Mouse (Mus musculus) layer of hippocampus, adult 6 months (tissue): ENCODE results near the gene Gsdma. TPM values are rescaled to one million over a fixed set of nuclear protein-coding genes. Genes with fewer than 3 reads are reported as not detected.

Source experiments
- long read RNA-seq, 2 experiments: library from polyadenylated mRNA; unstranded; transcript quantifications; one replicate each; pipeline ENCODE4 v2.0.0; 2019 to 2020
- polyA plus RNA-seq: library from polyadenylated mRNA; unstranded; fragments of <200 nt; fragmentation: Nextera tagmentation; gene quantifications from 2 replicates; pipeline ENCODE4 v1.2.3, GENCODE M21; 2021

The Gsdma gene
- not detected in 2 replicates for polyA plus RNA-seq
- long read RNA-seq, experiment 1, partial matches to known transcripts: 1 of 1 reads
- long read RNA-seq, experiment 1, other reads (novel, unspliced or antisense): 0 of 1 reads
- long read RNA-seq, experiment 2: 0 reads

DNA sequence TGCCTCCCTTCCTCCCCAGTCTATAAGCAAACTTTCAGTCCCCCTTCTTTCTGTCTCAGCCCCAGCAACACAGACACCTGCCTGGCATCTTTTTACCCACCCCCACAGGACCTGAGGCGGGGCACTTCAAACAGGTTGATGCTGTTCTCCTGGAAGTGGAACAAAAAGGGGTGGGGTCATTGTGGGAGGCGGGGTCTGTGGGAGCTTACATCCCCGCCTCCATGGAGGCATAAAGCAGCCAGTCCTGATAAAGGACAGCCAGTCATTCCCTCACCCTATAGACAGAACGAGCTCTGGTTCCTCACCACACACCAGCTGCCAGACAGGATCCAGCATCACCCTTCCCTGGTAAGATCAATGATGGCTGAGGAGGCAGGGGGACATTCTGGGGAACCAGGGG lies at the start of gene Gsdma:
Gsdma (plus strand) TSS at position 261 of the 400 bp plus-strand sequence.

DNA sequence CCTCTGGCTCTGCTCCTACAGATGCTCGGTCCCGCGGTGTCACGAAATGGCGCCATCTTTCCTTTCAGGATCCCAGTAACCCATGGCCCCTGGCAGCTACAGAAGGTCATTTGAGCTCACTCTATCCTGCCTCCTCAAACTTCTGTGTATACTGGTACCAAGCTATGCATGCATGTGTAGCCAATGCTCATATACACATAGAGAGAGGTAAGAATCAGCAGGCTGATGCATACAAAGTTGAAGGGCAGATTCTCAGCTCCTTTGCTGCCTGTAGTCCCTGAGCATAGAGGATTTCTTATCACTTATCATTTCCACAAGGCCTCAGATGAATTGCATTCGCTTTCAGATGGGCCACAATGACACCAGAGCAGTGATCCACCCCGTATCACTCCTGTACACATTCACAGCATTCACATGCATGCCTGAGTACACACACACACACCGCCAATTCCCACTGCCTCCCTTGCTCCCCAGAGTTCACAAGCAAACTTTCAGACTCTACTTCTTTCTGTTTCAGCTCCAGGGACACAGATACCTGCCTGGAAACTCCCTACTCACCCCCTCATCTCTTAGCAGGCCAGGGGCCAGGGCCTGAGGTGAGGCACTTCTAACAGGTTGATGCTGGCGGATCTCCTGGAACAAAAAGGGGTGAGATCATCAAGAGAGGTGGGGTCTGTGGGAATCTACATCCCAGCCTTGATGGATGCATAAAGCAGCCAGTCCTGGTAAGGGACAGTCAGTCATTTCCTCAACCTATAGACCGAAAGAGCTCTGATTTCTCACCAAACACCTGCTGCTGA lies 38.3 kb upstream of the Gsdma start, which contains the start of the genes Gm12355 and Gsdma3:
Gm12355 (minus strand) TSS at position 51 of the 800 bp plus-strand sequence.
Gsdma3 (plus strand) TSS at position 750 of the 800 bp plus-strand sequence.

DNA sequence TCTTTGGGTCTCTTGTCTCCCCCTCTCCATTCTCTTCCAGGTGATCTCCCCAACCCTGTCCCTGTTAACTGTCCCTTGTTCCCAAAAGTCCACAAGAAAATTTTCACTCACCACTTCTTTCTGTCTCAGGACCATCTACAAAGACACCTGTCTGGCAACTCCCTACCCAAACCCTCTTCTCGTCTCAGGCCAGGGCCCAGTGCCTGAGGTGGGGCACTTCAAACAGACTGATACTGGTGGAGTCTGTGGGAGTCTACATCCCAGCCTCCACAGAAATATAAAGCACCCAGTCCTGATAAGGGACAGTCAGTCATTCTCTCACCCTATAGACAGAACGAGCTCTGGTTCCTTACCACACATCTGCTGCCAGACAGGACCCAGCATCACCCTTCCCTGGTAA lies 17.7 kb upstream of the Gsdma start, which contains the start of gene Gsdma2:
Gsdma2 (plus strand) TSS at position 301 of the 400 bp plus-strand sequence.

DNA sequence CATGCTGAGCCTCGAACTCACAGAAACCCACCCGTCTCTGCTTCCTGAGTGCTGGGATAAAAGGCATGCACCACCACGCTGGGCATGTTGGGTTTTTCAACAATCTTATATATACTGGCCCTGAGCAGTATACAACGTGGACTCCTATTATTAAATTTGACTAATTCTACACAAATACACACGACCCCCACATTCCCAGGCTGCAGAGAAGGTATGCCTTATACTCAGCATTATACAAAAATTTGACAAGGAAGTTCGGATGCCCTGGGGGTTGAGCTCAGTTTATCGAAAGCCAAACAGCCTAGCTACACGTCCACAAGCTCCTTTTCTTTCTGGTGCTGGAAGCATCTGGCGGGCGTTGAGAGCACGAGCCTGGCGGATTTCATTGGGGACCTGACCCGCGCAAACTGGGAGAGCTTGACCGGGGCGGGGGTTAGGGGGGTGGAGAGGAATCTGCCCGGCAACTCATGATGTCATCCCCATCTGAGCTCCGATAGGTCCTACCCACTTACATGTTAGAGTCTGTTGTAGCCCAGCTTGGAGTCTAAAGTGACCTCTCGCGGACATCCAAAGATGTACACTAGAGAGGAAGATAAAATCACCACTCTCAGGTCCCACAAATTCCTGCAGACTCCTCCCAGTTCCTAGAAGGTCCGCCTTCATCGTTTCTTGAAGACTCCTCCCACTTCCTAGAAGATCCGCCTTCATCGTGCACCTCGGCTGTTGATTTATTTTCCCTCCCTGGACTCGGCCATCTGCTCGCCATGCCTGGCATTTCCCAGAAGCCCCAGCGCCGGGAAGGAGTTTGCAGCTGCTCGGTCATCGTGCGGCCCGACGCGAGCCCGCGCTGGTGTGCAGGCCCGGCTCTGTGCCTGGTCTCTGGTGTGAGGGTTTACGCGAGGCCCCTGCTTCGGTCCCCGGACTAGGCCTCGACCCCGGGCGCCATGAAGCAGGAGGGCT lies 17.9 kb downstream of the Gsdma start, which contains the start of gene Psmd3:
Psmd3 (plus strand) TSS at position 769 of the 960 bp plus-strand sequence.

DNA sequence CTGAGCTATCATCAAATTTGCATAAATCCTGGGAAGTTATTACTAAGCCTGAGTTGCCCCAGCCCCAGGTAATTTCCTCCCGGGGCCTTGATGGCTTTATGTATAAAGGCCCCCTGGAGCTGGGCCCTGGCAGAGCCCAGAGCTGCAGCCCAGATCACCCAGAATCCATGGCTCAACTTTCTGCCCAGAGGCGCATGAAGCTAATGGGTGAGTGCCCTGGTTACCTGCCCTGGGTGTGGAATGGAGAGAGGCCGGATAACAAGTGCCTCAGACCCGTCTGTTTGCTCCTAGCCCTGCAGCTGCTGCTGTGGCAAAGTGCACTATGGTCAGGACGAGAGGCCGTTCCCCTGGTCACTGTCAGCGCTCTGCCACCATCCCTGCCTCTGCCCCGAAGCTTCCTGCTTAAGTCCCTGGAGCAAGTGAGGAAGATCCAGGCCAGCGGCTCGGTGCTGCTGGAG lies 37.1 kb downstream of the Gsdma start, which contains the start of gene Csf3:
Csf3 (plus strand) TSS at position 51 of the 458 bp plus-strand sequence.

Other genes starting within 250 kb of the Gsdma start
- gene Mien1, start 225.4 kb upstream of the Gsdma start, polyA plus RNA-seq: 231 and 239 TPM in 2 replicates
- gene Grb7, start 218.0 kb upstream of the Gsdma start, polyA plus RNA-seq: 1.1 and 1.7 TPM in 2 replicates
- gene Ikzf3, start 118.3 kb upstream of the Gsdma start, polyA plus RNA-seq: not detected in 2 replicates
- gene Zpbp2, start 113.3 kb upstream of the Gsdma start, polyA plus RNA-seq: 0.19 TPM in 1 of 2 replicates, not detected in the other
- 8.1 and 13.9 TPM in 2 replicates for gene Ormdl3, start 77.0 kb upstream of the Gsdma start, polyA plus RNA-seq
- not detected in 2 replicates for gene Lrrc3c, start 66.1 kb upstream of the Gsdma start, polyA plus RNA-seq
- gene Gm12355, start 38.7 kb upstream of the Gsdma start, polyA plus RNA-seq: 0.31 and 0.69 TPM in 2 replicates
- not detected in 2 replicates for gene Gsdma3, start 38.0 kb upstream of the Gsdma start, polyA plus RNA-seq
- gene Gsdma2, start 17.6 kb upstream of the Gsdma start, polyA plus RNA-seq: 0.14 TPM in 1 of 2 replicates, not detected in the other
- gene Psmd3, start 18.2 kb downstream of the Gsdma start, polyA plus RNA-seq: 68.6 and 77.0 TPM in 2 replicates
- not detected in 2 replicates for gene Csf3, start 36.9 kb downstream of the Gsdma start, polyA plus RNA-seq
- gene Med24, start 65.1 kb downstream of the Gsdma start, polyA plus RNA-seq: 26.6 and 26.9 TPM in 2 replicates
- 120 and 123 TPM in 2 replicates for gene Thra, start 76.3 kb downstream of the Gsdma start, polyA plus RNA-seq
- 48.4 and 57.5 TPM in 2 replicates for gene Nr1d1, start 111.0 kb downstream of the Gsdma start, polyA plus RNA-seq
- gene Msl1, start 131.2 kb downstream of the Gsdma start, polyA plus RNA-seq: 12.2 and 12.4 TPM in 2 replicates
- gene Casc3, start 140.6 kb downstream of the Gsdma start, polyA plus RNA-seq: 6.6 and 7.3 TPM in 2 replicates
- 12.1 and 13.2 TPM in 2 replicates for gene Rapgefl1, start 172.4 kb downstream of the Gsdma start, polyA plus RNA-seq
- 5.2 and 5.5 TPM in 2 replicates for gene Wipf2, start 199.3 kb downstream of the Gsdma start, polyA plus RNA-seq
- 0.19 and 0.30 TPM in 2 replicates for gene Cdc6, start 243.4 kb downstream of the Gsdma start, polyA plus RNA-seq